Mouse (Mus musculus): ENCODE data around the gene Fam222a. TPM values are rescaled to one million over a fixed set of nuclear protein-coding genes. Genes with fewer than 3 reads are reported as not detected.

Fam222a gene
- total and polyA plus RNA-seq, 2 experiments from 2014 or later: 1.3 to 5.0 TPM

DNA sequence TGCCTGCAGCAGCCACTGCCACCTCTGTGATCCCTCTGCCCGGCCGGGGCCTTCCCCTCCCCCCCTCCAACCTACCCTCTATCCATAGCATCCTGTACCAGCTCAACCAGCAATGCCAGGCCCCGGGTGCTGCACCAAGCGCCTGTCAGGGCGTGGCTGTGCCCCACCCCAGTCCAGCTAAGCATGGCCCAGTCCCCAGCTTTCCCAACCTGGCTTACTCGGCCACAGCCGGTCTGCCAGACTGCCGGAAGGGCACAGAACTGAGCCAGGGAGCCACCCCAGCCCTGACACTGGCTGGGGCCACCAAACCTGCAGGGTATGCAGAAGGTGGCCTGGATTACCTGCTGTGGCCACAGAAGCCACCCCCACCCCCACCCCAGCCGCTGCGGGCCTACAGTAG lies 43.4 kb downstream of the Fam222a start:
- no peak for DNase-seq (ENCODE audit: low spot score)
- H3K27me3 ChIP-seq (ENCODE audit: control insufficient read depth, insufficient read depth, low read length): 0 out of 2 replicates have a peak, but pooled peaks cover 6% of the 10 kb centered on the region
- ATAC-seq (ENCODE audit: insufficient read depth, low read depth): no peak

DNA sequence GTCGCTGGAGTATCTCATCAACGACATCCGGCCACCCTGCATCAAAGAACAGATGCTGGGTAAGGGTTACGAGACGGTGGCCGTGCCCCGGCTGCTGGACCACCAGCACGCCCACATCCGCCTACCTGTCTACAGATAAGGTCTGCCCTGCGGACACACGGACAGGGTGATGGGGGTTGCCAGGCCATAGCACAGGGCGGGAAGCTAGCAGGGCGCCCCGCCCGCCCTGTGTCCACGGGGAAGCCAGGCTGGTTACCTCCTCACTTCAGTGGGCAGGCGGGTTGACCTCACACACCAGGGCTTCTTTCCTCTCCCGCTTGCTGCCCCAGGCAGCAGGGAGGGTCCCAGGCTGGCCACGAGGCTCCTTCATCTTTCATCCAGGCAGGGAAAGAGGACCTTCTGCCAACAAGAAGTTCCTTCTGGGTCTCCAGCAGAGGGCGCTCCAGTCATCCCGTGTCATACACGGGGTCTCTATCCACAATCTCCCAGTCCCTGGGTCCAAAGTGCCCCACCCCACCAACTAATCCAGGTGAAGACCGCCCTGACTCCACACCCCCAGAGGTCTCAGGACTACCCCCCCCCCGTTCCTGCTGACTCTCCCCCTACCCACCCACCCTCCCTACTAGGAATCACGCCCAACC lies 44.3 kb downstream of the Fam222a start:
- no peaks in the 10 kb centered on the region for H3K9me3 ChIP-seq (replicated peaks; ENCODE audit: control insufficient read depth, low read length)
- 57% methylated on average over 25 of the region's 25 CpGs for WGBS
- H3K9ac ChIP-seq (replicated peaks; ENCODE audit: low read depth, low read length): no peak overlapping the region
- no peaks in the 10 kb centered on the region for H3K36me3 ChIP-seq (replicated peaks; ENCODE audit: control insufficient read depth, insufficient read depth, low read length)
- H3K4me2 ChIP-seq (ENCODE audit: low read depth, low read length): no peak overlapping the region
- no peak for ATAC-seq (ENCODE audit: insufficient read depth, low read depth)
- peaks cover 16% of the 10 kb centered on the region for H3K4me1 ChIP-seq (ENCODE audit: control insufficient read depth, insufficient read depth)
- no peak overlapping the region for H3K4me3 ChIP-seq (ENCODE audit: low read depth, low read length)
- no peak for DNase-seq (ENCODE audit: low spot score)
- TF ChIP-seq EP300 (IDR thresholded peaks at IDR 0.05; ENCODE audit: low read depth): no peak
- TF ChIP-seq CTCF (IDR thresholded peaks at IDR 0.05; ENCODE audit: low read depth): peak; percentile 40
- H3K27ac ChIP-seq (ENCODE audit: low read depth): no peak overlapping the region
- 0 out of 2 replicates have a peak, but pooled peaks cover 6% of the 10 kb centered on the region for H3K27me3 ChIP-seq (ENCODE audit: control insufficient read depth, insufficient read depth, low read length)

More for the DNA sequence above, 43.4 kb downstream of the Fam222a start:
- WGBS: 91% methylated on average over 8 of the region's 10 CpGs
- Histone ChIP-seq H3K36me3 (replicated peaks; ENCODE audit: control insufficient read depth, insufficient read depth, low read length) (no peaks in the 10 kb centered on the region), H3K27ac (ENCODE audit: low read depth) (no peak overlapping the region), H3K4me1 (ENCODE audit: control insufficient read depth, insufficient read depth) (peaks cover 16% of the 10 kb centered on the region), H3K4me3 (ENCODE audit: low read depth, low read length) (no peak overlapping the region), H3K9me3 (replicated peaks; ENCODE audit: control insufficient read depth, low read length) (no peaks in the 10 kb centered on the region), H3K9ac (replicated peaks; ENCODE audit: low read depth, low read length) (no peak overlapping the region), H3K4me2 (ENCODE audit: low read depth, low read length) (no peak overlapping the region)
- no peak for TF ChIP-seq EP300 (IDR thresholded peaks at IDR 0.05; ENCODE audit: low read depth)
- no peak for TF ChIP-seq CTCF (IDR thresholded peaks at IDR 0.05; ENCODE audit: low read depth)

DNA sequence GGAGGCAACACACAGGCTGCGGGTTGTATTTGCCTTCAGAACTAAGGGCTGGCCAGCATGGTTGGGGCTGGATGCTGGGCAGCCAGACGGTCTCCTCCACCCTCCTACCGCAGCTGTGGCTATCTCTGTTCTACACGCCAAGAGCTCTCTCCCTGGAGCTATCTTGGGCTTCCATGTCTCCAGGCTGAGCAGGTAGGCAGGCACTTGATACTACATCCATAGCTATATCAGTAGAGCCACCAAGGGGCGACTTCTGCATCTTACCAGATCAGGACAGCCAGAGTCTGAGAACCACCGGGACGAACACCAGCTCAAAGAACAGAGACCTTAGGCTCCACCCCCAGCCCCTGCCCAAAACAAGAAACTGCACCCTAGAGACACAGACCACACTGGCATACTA lies 47.0 kb downstream of the Fam222a start:
- ATAC-seq (ENCODE audit: insufficient read depth, low read depth) (no peak), DNase-seq (ENCODE audit: low spot score) (no peak)
- no peak for TF ChIP-seq CTCF (IDR thresholded peaks at IDR 0.05; ENCODE audit: low read depth)
- TF ChIP-seq EP300 (IDR thresholded peaks at IDR 0.05; ENCODE audit: low read depth): no peak
- no peak overlapping the region for H3K27ac ChIP-seq (ENCODE audit: low read depth)
- no peaks in the 10 kb centered on the region for H3K9me3 ChIP-seq (replicated peaks; ENCODE audit: control insufficient read depth, low read length)
- WGBS: 48% methylated on average over 7 of the region's 7 CpGs
- H3K4me2 ChIP-seq (ENCODE audit: low read depth, low read length): no peak overlapping the region
- peaks cover 13% of the 10 kb centered on the region; the same call in 1 of the 2 replicates for H3K27me3 ChIP-seq (ENCODE audit: control insufficient read depth, insufficient read depth, low read length)
- no peaks in the 10 kb centered on the region for H3K4me1 ChIP-seq (ENCODE audit: control insufficient read depth, insufficient read depth)
- no peaks in the 10 kb centered on the region for H3K36me3 ChIP-seq (replicated peaks; ENCODE audit: control insufficient read depth, insufficient read depth, low read length)
- no peak overlapping the region for H3K4me3 ChIP-seq (ENCODE audit: low read depth, low read length)
- no peak overlapping the region for H3K9ac ChIP-seq (replicated peaks; ENCODE audit: low read depth, low read length)

DNA sequence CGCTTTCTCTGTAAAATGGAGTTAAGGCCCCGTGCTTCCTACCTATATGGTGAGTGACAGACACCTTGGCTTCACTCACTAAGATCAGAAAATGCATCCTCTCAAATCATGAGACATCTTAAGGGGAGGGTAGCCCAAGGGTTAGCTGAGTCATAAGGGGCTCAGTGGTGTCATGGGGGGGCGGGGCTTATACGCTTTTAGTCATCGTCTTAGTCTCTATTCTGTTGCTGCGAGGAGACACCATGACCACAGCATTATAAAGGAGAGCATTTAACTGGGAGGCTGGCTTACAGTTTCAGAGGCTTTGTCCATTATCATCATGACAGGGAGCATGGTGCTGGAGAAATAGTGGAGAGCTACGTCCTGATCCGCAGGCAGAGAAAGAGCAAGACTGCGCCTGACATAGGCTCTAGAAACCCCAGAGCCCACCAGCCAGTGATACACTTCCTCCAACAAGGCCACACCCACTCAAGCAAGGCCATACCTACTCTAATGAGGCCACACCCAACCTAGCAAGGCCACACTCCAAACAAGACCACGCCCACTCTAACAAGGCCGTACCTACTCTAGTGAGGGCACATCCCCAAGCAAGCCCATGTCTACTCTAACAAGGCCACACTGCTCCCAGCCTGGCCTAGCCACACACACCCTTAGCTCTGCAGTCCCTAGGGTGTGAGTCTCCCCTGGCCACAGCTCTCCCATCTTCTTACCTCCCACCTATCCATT lies 48.7 kb downstream of the Fam222a start:
- H3K36me3 ChIP-seq (replicated peaks; ENCODE audit: control insufficient read depth, insufficient read depth, low read length): no peaks in the 10 kb centered on the region
- H3K27ac ChIP-seq (ENCODE audit: low read depth): no peak overlapping the region
- no peak overlapping the region for H3K9ac ChIP-seq (replicated peaks; ENCODE audit: low read depth, low read length)
- no peak for TF ChIP-seq EP300 (IDR thresholded peaks at IDR 0.05; ENCODE audit: low read depth)
- no peak for TF ChIP-seq CTCF (IDR thresholded peaks at IDR 0.05; ENCODE audit: low read depth)
- ATAC-seq (ENCODE audit: insufficient read depth, low read depth) (no peak), DNase-seq (ENCODE audit: low spot score) (no peak)
- no peak overlapping the region for H3K4me3 ChIP-seq (ENCODE audit: low read depth, low read length)
- peaks cover 19% of the 10 kb centered on the region; the same call in 1 of the 2 replicates for H3K27me3 ChIP-seq (ENCODE audit: control insufficient read depth, insufficient read depth, low read length)
- H3K9me3 ChIP-seq (replicated peaks; ENCODE audit: control insufficient read depth, low read length): no peaks in the 10 kb centered on the region
- no peak overlapping the region for H3K4me2 ChIP-seq (ENCODE audit: low read depth, low read length)
- 75% methylated on average over 11 of the region's 11 CpGs for WGBS
- no peaks in the 10 kb centered on the region for H3K4me1 ChIP-seq (ENCODE audit: control insufficient read depth, insufficient read depth)

DNA sequence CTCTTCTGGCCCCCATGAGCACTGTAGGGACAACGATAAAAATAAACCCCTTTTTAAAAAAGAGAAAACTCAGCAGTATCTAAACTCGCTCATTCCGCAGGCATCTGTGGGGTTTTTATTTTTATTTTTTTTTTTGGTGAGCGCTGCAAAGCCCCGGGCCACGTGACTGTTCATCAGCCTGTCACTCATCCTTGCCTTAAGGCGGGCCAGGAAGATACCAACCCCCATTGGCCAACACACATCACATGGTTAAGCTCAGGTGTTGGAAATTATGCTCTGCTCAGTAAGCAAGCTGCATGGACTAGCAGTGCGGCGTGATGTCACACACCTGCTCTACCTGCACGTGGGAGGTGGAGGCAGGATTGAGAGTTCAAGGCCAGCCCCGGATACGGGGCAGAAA lies 50.0 kb downstream of the Fam222a start:
- H3K36me3 ChIP-seq (replicated peaks; ENCODE audit: control insufficient read depth, insufficient read depth, low read length): no peaks in the 10 kb centered on the region
- DNase-seq (ENCODE audit: low spot score) (no peak), ATAC-seq (ENCODE audit: insufficient read depth, low read depth) (no peak)
- no peaks in the 10 kb centered on the region for H3K9me3 ChIP-seq (replicated peaks; ENCODE audit: control insufficient read depth, low read length)
- H3K4me1 ChIP-seq (ENCODE audit: control insufficient read depth, insufficient read depth): no peaks in the 10 kb centered on the region
- WGBS: 75% methylated on average over 12 of the region's 12 CpGs
- H3K27me3 ChIP-seq (ENCODE audit: control insufficient read depth, insufficient read depth, low read length): peaks cover 19% of the 10 kb centered on the region; the same call in 1 of the 2 replicates
- no peak for TF ChIP-seq EP300 (IDR thresholded peaks at IDR 0.05; ENCODE audit: low read depth)
- TF ChIP-seq CTCF (IDR thresholded peaks at IDR 0.05; ENCODE audit: low read depth): no peak
- H3K4me2 ChIP-seq (ENCODE audit: low read depth, low read length): no peak overlapping the region
- H3K9ac ChIP-seq (replicated peaks; ENCODE audit: low read depth, low read length): no peak overlapping the region
- H3K27ac ChIP-seq (ENCODE audit: low read depth): no peak overlapping the region
- no peak overlapping the region for H3K4me3 ChIP-seq (ENCODE audit: low read depth, low read length)

Measured in heart, postnatal 0 days (tissue).